Mouse (Mus musculus) spleen, embryonic (tissue): ENCODE data around the gene Ipo13.

Source experiments
- CTCF ChIA-PET: fragments of 350-600 bp; sonication (Branson Sonifier 250); formaldehyde crosslinking; loops from one replicate; lab custom pipeline; 2022; lab: Charles Lee

Gene Ipo13

DNA sequence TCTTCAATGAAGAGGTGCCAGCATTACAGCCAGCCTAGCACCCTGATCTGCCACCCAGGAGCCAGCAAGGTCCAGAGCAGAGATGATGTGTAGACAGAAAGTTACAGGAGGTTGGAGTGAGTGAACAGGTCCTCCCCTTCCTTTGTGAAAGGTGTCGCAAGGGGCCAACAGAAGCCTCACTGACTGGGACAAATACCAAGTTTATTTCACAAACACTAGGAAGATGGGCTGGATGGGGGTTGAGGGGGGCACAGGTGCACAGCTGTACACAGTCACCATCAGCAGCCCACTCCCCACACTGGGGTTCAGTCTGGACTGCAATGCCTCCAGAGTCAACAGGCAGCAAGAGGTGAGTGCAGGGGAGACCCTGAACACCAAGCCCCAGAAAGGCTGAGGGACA, 30.7 kb downstream of the Ipo13 start:
- CTCF ChIA-PET, result no interaction called here

DNA sequence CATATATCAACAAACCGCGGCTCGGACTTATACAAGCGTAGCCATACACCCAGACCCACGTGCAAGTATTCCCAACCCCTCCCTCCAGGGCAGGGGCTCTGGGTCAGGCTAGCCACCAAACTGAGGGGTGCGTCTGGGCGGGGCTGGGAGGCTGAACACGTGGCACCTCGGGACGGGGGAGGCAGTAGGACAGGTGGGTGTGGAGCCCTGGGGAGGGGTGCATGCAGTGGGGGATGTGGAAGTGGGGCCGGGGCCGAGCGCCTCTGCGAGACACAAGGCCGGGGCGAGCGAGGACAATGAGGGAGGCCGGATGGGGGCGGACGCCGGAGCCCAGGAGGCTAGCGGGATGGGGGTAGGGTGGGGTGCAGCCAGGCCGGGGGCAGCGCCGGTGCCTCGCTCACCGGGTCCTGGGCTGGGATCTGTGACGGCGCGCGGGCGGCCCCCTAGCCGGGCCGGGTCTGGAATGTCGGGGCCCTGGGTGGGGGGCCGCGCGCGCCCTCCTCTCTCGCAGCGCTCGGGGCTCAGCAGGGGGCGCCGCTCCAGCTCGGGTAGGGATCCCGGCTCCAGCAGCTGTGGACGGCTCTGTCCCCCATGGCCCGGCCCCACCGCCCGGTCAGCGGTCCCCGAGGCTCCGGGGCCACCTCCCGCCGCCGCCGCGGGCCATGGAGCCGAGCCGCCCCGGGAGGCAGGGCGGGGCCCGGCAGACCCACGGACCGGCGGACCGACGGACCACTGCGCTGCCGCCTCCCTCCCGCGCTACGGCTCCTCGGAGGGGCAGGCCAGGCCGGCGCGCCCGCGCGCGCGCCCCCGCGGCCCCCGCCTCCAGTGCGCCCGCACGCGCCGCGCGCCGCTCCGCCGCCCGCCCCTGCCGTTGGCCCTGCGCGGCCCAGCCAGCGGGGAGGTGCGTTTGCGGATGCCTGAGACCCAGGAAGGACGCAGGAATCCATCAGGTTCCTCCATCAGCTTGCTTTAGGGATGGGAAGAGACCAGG, 31.8 kb downstream of the Ipo13 start, which contains the start of gene B4galt2:
B4galt2 (minus strand) TSS at position 787 of the 991 bp plus-strand sequence.
- CTCF ChIA-PET, result no interaction called here

DNA sequence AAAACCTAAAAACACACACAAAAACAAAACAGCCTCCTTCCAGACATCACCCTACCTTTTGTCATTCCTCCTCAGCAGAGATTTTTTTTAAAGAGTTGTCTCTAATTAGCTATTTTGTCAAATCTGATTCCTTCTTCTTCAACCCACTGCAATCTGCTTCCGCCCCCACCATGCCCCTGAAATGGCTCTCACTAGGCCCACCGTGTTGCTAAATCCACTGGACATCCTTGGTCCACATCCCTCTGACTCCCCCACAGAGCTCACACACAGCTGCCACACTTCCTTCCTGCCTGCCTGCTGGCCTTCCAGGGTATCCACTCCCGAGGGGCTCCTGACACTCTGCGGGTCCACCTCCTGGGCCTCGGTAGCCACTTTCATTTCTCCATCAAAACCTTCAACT, 36.1 kb downstream of the Ipo13 start:
- CTCF ChIA-PET, result no interaction called here

DNA sequence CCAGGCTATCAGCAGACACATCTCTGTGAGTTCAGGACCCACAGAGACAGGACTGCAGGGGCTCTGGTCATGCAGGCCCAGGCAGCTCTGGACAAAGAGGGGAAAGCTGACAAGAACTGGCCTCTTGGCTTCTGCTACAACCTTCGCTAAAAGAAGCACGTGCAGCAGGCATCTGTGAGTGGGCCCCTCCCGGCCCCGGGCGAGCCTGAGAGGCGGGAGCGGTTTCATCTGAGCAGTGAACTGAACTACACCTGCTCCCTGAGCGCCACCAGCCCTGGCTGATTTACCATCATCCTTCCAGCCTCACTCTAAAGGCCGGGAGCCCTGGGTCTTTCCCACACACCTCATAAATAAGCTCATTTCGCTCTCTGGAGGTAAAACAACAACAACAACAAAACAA, 36.5 kb downstream of the Ipo13 start:
- CTCF ChIA-PET, result no interaction called here

DNA sequence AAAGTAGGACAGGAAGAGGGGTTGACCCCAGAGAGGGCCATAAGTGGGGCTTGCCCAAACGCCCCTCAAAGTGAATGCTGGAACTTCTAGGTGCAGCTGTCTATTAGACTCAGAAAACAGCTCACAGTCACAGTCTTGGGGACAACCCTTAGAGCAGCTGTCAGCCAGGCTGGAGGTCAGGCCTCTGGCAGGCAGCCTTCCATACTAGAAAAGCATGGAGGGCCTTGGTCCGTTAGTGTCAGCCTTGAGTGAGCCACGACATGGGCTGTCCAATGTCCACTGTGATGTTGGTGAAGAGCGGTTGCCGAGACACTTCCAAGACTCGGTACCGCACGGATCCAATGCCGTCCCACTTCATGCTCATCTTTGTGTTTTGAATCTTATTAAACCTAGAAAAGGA, 41.2 kb downstream of the Ipo13 start:
- CTCF ChIA-PET, result no interaction called here

DNA sequence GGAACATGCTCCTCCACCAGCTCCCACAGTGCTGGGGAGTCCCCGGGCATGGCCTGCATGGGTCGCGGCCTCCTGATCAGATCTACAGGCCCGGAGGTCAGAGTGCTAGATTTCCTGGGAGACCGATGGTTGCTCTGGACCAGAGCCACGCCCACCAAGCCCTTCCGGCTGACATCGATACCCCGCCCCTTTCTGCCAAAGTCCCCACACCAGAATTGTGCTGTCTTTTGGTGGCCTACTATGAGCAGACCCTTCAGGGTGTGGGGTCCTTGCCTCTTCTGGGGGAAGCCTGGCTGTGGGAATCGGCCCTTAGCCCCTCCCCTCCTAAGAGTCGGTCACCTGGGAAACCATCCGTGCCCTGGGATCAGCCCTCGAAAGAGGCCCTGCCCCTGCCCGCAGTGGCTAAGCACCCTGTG, 42.3 kb downstream of the Ipo13 start, which contains the start of gene Ccdc24:
Ccdc24 (minus strand) TSS at position 87 of the 416 bp plus-strand sequence.
- CTCF ChIA-PET, result no interaction called here

DNA sequence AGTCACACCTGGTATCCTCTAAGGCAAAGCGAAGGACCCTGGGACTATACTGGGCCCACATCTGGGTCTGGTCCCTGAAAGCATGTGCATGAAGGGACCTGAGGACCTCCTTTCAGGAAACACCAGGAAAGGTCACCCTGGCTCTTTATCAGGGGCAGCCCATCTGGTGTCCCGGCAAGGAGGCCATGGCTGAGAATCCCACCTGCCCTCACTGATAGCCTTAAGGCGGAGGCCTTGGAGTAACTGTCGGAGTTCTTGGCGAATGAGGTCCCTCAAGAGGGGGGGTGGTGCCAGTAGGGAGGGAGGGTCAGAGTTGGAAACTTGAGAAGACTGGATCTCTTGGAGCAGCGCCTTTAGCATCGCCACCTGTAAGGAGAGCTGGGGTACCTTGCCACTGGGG, 43.0 kb downstream of the Ipo13 start:
- CTCF ChIA-PET, result no interaction called here

DNA sequence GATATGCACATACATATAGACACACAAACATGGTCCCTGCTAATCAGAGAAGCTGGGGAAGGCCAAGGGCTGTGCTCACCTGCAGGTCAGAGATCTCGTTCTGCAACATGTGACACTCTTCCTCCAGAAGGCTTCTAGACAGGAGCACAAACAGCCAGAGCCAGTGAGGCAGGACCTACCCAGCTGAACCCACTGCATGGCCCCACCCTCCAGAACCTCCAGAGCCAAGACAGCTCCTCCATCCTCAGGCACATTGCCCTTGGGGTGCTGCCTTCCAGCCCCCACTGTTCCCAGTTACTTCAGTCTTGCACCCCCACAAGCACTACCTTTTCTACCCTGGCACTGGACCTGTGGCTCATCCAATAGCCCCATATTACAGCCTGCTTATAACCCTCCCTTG, 44.4 kb downstream of the Ipo13 start:
- CTCF ChIA-PET, result no interaction called here

DNA sequence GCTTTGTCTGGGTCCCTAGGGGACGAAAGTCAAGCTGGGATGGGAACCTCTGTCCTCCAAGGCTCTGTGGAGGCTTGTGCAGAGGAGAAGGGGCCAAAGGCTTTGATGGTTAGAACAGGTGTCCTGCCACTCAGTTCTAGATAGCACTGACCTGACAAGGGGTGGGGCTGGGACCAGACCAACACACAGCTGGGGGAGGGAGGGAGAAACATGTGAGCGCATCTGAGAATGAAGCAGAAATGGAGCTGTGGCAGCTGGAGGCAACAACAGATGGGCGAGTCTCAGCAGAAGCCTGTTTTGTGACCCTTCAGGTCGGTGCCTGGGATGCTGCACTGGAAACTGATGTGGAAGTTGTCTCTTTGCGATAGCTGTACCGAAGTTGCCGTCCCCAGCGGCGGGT, 45.5 kb downstream of the Ipo13 start:
- CTCF ChIA-PET, result interaction anchor here (0.6 kb wide), 1 partner anchor 57 kb away, joined by 3 read pairs; no protein-coding TSS in a partner anchor

DNA sequence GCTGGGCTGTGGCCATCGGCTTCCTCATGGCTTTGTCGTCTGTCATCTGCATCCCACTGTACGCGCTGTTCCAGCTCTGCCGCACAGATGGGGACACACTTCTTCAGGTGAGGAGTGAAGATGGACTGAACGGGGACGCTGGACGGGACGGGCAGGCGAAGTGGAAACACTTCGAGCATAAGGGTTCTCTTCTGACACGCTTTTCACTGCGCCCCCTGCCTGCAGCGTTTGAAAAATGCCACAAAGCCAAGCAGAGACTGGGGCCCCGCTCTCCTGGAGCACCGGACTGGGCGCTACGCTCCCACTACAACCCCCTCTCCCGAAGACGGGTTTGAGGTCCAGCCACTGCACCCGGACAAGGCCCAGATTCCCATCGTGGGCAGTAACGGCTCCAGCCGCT, 47.0 kb downstream of the Ipo13 start:
- CTCF ChIA-PET, result no interaction called here

DNA sequence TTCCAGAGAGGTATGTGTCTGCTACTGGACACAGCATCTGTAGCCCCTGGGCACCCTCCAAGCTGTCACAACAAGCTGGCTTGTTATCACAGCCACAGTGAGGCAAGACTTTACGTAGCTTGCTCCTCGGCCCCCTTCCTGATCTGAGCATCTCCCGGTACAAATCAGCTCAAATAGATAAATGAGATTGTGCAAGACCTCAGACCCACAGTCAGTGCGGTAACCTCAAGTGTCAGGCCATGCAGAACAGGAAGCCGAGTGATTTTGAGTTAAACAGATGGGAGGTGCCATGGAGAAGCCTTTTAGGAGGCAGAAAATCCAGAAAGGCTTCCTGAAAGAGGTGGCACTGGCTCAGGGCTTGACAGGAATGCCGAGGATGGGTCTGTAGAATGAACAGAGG, 47.8 kb downstream of the Ipo13 start:
- CTCF ChIA-PET, result interaction anchor here (0.5 to 0.7 kb wide), 2 partner anchors 158 to 541 kb away, joined by 3 to 4 read pairs; no protein-coding TSS in a partner anchor

DNA sequence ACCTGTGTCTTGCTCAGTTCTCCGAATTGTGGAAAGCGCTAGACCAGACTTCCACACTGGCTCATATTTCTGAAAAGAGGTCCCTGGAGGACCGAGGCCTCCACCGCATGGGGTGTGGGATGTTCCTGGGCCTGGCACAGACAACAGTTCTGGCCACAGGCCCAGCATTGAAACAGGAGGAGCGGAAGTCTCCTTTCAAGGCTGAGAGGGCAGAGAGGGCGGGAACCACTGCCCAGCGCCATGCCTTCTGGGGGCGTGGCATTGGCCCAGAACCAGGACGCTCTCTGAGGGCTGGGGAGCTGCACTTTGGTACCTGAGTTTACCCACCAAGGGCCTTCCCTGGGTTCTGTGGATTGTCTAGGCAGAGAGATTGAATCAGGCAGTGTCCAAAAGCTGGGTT, 48.7 kb downstream of the Ipo13 start:
- CTCF ChIA-PET, result no interaction called here

DNA sequence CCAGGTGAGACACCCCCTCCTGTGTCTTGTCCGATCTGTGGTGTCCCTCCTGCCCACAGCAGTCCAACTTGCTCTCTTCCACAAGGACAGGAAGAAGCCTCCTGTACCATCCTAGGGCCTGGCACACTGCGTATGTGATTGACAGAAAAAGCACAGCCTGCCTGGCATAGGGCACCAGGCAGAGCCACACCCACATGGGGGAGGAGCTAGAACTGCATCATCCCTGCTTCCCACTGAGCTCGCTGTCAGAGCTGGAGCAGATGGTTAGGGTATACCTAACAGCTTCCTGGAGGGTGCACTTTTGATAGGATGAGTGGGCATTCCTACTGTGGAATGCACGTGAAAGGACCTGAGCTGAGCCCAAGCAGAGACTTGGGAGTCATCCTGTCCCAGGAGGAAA, 52.0 kb downstream of the Ipo13 start:
- CTCF ChIA-PET, result no interaction called here

DNA sequence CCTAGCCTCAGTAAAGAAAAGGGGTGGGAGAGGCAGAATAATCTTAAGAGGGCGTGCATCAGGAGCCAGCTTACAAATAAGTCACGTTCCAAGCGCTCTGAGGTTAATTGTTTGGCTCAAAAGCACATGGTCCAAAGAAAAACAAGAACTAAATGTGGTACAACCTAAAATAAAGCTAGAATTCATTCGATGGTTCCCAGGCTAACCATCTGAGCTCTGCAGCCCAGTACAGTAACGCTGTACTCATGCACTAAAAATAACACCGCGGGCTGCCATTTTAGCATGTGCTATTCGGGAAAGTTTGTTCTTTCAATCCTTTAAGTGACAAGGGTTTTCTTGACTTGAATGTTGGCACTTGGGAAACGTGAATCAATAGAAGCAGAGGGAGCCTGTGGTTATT, 54.2 kb downstream of the Ipo13 start:
- CTCF ChIA-PET, result no interaction called here

DNA sequence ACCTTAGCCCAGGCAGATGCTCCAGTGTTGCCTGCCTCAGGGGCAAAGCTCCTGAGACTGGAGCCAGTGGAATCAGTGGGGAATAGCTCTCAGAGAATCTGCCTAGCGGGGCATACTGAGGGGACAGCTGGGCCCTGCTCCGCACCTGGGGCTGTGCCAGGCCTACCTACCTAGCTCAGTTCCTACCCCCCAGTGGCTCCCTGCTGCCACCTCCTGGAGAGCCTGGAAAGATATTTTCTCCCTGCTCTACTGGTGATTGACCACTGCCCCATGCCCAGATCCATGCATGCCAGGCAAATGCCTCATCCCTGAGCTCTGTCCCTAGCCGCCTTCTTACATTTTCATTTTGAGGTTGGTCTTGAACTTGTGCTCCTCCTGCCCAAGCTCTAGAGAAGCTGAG, 56.0 kb downstream of the Ipo13 start:
- CTCF ChIA-PET, result interaction anchor here (0.6 kb wide), 1 partner anchor 78 kb away, joined by 3 read pairs; no protein-coding TSS in a partner anchor

DNA sequence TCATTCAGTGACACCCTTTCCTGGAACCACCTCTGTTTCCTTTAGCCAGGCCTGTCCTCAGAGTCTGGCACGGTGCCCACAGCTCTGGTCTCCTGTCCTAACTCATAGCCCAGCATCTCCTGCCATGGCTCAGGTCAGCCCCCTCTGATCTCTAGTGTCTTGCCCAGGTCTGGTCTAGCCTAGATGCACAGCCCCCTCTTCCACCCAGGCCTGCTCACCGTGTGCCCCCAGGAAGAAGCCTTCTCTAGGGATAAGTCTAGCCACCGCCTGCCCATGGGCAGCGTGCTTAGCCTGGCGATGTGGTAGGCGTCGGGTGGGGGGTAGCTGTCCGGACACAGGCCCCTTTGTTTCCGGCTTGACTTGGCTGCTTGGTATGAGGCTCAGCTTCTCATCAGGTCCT, 59.7 kb downstream of the Ipo13 start:
- CTCF ChIA-PET, result no interaction called here

DNA sequence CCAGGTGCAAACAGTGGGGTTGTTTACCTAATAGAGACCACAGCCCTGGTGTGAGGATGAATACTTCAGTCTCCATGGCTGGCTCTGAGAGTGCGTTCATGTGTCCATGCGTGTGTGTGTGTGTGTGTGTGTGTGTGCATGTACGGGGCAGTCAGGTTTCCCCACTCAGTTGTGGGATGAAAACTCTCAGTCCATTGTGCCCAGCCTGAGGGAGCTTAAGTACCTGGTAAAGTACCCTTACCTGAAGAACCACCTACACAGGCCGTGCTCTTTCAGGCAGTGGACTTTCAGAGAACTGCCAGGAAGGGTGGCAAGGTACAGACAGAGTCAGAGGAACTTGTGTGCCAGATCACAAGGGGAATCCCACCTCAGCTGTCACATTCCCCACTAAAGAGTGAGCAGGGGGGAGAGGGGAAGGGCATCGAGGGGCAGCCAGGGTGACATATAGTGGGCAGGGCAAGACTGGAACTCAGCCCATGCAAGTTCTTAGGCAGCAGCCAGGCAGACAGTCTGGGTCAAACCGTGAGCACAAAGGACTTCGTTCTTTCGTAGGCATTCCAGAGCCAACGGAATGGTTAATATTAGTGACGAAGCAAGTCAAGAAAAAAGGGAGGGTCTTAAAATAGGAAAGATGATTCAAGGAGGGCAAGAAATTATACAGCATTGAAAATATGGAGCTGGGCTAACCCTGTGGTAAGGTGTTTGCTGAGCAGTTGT, 62.5 kb downstream of the Ipo13 start:
- CTCF ChIA-PET, result no interaction called here

DNA sequence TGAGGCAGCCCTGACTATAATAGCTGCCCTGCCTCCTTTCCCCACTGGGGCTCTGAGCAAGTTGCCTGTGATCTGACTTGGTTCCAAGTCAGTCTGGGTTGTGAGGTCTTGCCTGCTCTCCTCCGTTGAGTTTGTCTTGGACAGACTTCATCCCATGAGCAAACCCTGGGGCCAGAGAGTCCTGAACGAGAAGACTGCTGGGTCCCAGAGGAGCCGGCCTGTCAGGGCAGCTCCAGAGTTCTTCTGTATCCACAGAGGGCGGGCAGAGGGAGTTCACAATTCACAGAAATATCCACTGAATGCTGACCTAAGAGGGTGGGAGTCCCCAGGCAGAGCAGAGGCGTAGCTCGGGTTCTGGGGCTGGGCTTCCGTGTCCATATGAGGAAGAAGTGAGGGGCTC, 63.9 kb downstream of the Ipo13 start:
- CTCF ChIA-PET, result no interaction called here

DNA sequence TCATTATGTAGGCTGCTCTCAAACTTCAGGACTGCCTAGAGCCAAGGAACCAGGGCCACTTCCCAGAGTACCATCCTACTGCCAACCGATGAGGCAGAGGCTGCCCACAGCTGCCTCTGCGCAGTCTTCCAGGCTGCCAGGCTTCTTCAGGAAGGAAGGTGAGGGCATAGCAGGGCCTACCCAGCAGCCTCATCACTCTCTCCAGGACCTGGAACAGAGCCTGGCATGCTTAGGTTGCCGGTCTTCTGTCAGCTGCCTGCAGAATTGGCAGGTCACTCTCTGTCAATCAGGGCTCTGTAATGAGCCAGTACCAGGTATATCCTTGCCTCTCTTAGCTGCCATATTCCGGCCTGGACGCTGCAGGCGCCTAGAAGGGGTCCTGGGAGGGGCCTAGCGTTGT, 64.6 kb downstream of the Ipo13 start:
- CTCF ChIA-PET, result no interaction called here

DNA sequence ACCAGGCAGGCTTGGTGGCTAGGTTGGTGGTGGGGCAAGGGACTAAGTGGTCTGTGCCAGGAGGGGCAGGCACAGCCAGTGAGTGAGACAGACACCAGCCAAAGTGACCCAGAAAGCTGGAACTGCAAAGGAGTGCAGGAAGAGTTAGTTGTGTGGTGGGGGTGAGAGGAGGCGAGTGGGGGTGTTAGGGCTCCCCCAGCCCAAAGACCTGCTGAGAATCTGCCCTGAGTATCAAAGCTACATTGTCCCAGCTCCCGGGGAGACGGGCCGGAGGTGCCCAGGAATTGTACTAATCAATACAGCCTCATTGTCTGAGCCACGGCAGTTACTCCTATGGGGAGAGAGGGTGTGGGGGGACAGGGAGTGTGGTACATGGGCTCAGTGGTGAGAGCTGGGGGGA, 65.3 kb downstream of the Ipo13 start:
- CTCF ChIA-PET, result no interaction called here

DNA sequence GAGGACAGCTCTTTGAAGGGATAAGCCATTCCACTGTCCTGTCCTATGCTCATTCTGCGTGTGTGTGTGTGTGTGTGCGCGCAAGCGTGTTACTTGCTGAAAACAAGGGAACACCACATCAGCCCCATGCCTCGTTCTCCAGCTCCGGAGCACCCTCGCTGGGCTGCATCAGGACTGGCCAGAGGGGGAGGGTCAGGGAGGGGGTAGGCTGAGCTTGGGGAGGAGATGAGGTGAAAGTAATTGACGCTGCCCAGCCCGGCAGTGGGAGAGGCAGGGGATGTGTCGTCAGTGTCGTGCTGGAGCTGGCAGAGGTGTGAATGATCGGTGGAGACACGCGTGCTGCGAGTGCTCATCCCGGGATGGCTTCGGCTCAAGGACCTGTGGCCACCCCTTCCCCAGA, 65.7 kb downstream of the Ipo13 start:
- CTCF ChIA-PET, result no interaction called here

DNA sequence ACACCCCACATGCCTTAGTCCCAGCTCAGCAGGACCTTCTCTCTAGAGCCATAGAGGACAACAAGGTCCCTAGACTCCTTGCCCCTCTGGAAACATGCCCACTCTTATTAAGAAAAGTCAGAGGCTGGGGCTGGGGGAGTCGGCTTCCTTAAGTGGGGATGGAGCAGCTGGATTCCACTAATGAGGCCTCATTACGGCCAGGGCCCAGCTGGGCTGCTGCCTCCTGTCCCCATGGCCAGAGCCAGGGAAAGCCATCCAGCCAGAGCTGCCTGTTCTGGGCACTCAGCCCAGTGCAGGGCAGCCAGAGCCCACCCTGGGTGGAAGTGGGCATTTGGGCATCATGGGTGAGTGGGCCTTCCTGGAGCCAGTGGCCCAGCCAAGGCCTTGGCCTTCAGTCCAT, 67.8 kb downstream of the Ipo13 start:
- CTCF ChIA-PET, result no interaction called here

DNA sequence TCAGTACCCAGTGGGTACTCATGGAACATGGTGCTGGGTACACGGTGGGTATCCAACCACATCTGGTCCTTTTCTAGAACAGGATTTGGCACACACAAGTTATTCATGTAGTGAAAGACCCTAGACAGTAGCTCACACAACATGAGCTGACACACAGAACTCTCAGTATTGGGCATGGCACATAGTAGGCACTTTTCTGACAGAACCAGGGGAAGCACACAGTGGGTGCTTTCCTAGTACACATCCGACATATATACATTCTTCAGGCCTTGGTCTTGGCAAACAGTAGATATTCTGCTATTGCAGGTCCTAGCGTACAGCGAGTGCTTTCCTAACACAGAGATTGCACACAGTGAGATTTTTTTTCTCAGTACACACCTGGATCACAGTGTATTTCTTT, 68.5 kb downstream of the Ipo13 start:
- CTCF ChIA-PET, result no interaction called here
